Mouse (Mus musculus) gastrocnemius, postnatal 10 days (tissue): Measurements from ENCODE around the gene Rassf4. TPM values are rescaled to one million over a fixed set of nuclear protein-coding genes. Genes with fewer than 3 reads are reported as not detected.
"Not testable (repeated sequence)": the region's sequence is repeated elsewhere in the genome, so short reads cannot be mapped to it uniquely, and the experiment has no call there.

Experiments used
- DNase-seq: peaks from one replicate; pipeline ENCODE4 v3.0.0; 2021; ENCODE audit warnings: mixed read lengths
- microRNA-seq, 2 experiments: library from miRNA; unstranded; fragments of <30 nt; microRNA quantifications; one replicate each; pipeline ENCODE4 v1.2.0; 2021
- total RNA-seq, 2 experiments: library from RNA; stranded (reverse); gene quantifications; 2 replicates each; pipeline ENCODE4 v1.2.3; 2021

Rassf4 gene
- total RNA-seq, 2 experiments from 2014 or later: 8.0 to 10.5 TPM

DNA sequence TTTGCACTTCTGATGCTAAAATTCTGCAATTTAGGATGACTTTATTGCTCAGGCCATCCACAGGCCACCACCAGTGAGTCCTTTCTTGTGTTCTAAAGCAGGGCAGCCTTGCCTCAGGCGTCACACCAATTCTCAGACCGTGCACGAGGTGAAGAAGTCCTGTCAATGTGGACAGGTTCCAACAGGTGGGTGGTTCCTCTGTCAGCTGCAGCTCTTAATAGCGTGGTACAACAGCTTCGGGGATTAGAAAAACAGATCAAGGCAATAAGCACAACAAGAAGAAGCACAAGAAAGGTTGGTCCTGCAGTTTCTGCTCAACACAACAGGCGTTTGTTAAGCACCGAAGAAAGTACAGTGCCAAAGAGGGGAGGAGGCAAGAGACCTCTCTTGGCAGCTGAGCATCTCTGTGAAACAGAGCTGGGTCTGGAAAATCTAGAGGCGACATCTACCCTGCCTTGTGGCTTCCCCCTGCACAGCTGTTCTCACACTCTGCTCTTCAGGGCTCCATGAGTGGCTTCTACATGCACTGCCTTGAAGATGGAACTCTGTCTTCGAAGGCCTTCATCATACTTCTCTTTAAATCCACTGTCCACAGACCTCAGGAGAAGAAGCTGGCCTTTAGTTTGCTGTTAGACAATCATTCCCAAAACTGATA lies 37.0 kb downstream of the Rassf4 start:
- no peak for DNase-seq

DNA sequence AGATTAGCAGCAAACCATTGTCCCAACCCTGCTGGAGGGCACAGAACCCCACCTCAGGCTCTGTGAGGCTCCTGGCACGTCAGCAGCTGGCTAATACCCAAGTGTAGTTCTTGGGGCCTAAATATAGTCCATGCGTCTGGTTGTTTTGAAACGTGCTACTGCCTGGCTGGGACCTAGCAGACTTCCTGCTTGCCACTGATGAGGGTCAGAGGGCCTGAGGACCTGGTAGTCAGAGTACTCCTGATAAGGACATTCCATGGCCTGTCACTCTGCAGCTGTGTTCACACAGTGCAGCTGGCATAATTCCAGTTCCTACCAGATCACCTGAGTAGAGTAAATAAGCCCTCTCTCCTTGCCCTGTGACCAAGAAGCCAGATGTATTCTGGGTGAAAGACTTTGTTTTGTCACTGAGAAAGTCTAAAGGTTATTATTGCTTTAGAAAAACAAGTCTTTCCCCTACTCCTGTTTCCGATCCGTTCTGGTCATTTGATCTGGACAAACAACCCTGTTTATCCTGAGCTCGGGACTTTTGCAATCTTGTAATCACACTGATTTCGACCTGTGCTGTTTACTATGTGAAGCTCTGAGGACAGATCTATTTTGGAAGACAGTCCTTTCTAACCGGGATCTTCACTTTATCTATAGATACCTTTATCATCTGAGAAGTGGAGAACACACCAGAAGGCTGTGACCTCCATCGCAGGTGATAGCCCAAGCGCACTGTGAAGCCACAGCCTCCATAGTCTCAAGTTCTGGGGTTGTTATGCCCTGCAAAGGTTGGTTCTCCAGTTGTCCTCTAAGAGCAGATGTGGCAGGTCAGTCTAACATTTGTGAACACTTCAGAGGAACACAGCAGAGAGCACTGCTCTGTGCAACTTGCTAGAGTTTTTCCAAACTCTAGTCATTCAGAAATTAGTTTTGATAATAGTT lies 38.2 kb downstream of the Rassf4 start:
- DNase-seq: peak; percentile 51

DNA sequence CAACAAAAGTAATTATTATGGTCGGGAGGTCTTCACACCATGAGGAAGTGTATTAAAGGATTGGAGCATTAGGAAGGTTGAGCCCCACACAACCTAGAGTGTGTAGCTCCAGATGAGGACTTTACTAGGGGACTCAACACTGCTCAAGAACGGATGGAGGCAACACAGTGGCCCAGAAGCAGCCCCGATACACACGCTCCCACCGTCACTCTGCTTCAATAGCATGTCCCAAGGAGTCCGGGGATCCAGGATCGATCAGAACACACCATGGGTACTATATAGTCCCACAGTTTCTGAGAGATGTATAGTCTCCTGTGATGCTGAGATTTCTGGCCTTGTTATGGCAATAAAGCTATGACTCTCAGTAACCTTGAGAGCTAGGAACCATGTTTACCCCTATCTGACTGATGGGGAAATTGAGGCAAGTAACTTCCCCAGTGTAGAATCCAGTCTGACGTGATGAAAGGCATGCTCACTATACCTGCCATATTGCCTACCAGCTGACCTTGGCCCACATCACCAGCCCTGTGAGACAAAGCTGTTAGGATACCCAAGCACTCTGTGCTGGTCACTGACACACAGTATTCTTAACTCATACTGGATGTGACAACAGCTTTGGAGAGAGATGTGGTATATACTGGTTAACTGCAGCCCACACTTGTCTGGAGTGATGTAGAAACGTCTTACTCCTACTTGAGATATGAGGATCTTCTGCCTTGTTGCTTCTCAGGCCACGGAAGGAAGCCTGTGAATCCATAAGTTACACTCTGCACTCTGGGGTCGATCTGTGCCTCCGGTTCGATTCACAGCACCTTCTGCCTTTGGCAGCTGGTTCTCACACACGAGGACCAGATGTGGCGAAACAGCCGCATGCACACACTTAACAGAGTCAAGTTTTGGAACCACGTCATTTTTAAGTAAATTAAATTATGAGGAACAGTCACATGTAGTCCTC lies 39.7 kb downstream of the Rassf4 start:
- no peak for DNase-seq

DNA sequence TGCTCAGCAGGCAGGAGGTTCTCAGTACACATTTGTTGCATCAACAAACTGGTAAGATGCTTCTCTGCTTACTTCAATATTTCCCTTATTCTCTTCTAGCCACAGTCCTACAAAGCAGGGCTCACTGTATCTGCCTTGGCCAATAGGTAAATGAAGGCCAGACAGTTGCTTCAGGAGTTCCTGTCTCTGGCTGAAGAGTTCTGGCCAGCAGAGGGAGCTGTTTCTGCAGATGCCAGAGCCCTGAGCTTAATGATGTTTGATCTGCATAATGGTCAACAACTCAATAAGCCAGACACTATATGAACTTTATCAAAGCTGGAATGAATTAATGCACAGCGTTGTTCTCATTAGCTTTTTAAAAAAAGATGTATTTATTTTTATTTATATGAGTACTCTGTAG lies 41.6 kb downstream of the Rassf4 start:
- DNase-seq: peak; percentile 84

DNA sequence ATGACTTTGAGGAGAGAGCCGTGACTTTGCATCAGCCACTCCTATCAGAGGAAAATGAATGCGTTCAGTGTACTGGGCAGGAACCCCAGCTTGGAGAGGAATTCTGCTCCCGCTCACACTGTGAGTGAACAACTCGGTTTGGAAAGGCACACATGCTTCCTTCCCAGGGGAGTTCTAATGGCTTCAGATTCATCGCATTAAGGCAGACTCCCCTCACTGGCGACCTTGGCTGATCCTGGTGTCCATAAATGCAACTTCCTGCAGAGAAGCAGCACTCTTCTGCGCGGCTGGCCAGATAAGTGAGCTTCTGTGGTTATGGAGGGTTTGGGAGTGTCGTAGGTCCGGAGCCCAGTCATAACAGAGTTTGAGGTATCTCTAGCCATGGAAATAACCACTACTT lies 44.0 kb downstream of the Rassf4 start:
- DNase-seq: no peak

DNA sequence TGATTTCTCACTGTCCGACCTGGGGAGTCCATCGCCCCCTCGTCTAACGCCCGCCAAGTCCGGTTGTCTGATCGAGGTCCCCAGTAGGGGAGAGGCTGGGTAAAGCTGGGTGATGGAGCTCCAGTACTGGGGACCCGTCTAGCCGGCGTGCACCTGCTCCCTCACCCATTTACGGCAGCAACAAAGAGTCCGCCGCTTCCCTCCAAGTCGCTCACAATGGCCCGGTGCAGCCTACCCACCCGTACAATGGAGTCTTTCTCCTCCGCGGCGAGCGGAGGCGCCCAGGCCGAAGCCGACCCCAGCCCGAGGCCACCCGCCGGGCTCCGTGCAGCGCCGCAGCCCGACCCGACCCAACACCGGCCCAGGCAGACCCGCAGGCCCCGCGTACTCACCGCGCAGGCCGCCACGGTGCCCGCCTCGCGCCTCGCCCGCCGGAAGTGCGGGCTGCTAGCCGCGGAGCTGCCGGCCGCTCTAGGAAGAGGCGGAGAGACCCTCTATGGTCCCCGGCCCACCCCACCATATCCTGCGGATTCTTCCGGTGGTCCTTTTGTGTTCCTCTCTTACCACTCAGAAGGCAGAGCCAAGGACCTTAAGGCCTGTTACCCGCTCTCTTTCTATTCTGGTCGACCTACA lies 45.1 kb downstream of the Rassf4 start, which contains the start of gene Zfp422:
TSS of gene Zfp422 (minus strand) at position 461 of the 633 bp plus-strand sequence.
- peak; percentile 64 for DNase-seq

DNA sequence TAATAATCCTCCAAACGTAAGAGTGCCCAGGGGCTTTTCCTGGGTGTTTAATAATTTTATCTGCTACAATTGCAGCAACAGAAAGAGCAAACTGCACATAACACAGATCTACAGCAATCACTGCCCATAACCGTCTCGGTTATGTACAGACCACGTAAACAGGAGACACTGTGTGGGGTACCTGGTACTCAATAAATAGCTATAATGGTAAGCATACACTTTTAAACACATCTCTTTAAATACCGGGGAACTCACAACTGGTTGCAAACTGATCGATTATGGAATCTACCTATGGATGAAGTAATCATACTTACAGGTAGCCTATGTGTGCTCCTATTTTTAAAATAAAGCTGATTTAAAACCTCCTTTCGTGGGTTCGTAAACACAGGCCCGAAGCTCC lies 45.7 kb downstream of the Rassf4 start:
- DNase-seq: no peak

DNA sequence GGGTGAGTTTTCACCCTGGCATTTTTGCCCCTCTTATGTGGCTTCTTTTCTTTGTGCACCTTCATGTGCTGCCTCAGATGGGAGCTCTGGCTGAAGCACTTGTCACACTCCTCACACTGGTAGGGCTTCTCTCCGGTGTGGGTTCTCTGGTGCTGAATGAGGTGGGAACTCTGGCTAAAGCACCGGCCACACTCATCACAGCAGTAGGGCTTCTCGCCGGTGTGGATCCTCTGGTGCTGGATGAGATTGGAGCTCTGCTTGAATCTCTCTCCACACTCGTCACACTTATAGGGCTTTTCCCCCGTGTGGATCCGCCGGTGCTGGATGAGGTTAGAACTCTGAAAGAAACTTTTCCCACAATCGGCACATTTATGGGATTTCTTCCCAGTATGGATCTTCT lies 47.3 kb downstream of the Rassf4 start:
- not testable (repeated sequence) for DNase-seq

DNA sequence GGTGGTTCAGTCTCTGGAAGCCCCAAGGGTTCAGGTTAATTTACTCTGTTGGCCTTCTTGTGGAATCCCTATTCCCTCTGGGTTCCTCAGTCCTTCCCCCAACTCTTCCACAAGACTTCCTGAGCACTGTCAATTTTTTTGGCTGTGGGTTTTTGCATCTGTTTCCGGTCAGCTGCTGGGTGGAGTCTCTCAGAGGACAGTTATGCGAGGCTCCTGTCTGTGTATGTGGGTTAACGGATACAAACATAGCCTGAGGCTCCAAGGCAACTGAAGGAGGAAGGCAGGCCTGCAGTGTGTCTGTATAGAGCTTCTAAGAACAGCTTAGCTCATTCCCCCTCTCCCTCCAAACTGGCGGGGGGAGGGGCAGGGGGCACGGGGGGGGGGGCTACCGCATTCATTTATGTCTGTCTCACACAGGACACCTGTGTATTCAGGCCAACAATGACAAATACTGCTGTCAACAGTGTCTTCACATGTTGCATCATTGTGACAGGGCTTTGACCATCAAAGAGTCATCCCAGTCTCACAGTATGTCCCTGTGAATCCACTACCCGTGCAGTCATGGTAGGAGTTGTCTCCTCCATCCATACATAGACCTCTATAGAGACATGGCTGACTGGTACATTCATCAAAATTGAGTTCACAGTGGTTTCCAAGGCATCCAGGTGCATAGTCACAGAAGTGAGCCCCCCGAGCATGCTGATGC lies 52.3 kb downstream of the Rassf4 start:
- no peak for DNase-seq

DNA sequence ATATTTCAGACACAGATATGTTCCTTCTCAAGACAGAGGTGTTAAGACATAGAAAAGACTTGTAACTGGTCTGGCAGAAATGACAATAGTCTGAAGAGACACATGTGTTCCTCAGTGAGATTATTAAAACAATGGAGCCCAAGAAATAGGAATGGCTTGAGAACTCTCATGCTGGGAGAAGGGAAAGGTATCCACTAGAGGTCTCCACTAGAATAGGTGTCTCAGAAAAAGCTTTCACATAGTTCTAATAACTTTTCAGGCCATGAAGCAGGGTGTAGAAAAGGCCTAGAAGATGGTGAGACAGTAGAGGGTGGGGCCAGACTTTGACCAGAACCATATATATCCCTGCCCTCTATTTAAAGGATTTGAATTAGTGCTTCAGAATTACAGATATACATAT lies 55.7 kb downstream of the Rassf4 start:
- no peak for DNase-seq

DNA sequence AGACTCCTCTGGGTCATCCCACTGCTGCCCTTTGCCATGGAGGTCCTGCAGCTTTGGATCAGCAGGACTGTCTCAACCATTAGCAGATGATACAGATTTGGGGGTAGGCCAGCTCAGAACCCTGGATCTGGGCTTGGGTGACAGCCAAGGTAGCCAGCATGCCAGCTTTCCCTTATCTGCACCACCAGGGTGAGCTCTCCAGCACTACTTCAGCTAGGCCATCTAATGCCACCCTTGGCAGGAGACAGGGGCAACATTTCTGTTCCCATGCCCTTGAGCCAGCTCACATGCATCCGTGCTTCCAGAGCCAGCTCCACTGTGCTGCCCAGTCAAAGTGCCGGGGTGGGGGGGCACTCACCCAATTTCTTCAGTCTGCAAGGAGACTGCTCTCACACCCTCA lies 58.0 kb downstream of the Rassf4 start:
- DNase-seq: no peak

DNA sequence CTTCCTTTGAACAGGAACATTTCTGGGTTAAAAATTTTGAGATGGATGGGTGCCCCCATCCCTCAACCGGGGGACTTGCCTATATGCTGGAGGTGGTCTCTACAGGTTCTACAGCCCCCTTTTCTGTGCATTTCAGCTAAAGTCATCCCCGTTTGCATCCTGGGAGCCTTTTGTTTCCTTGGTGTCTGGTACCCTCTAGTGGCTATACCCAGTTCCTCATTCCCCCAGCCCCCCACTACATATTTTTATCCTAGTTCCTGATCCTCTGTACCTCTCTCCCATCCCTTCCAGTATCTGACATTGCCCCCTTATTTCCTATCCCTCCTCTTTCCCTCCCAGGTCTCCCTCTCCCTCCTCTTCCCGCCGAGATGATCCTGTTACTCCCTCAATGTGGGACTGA lies 66.5 kb downstream of the Rassf4 start:
- DNase-seq: no peak

DNA sequence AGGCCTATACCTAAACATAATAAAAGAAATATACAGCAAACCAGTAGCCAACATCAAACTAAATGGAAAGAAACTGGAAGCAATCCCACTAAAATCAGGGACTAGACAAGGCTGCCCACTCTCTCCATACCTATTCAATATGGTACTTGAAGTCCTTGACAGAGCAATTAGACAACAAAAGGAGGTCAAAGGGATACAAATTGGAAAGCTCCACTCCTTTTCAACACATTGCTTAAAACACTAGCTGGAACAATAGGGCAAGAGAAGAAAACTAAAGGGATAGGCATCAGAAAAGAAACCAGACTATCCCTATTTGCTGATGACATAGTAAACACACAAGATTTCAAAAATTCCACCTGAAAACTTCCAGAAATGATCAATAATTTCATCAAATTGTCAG lies 72.8 kb downstream of the Rassf4 start:
- DNase-seq: not testable (repeated sequence)

DNA sequence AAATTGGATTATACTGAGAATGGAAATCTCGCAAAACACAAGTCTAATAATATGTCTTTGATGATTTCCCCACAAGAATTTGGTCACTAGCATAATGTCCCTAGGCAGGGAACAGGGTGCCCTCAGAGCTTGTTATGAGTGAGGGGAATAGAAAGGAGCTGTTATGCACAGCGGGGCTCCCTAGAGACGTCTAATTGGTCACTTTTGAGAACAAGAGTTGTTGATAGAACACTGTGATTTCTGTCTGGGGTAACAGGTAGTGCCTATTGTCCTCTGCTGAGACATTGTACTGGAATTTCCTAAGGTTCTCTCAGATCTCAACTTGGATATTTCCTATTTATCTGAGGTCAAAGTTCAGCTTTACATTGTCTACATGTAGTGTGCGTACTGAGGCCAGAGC lies 89.7 kb downstream of the Rassf4 start, which contains the start of gene Olfr215:
TSS of gene Olfr215 (minus strand) at position 101 of the 400 bp plus-strand sequence.
- DNase-seq: no peak

Small RNA genes lying within 50 kb of the gene (microRNA-seq; reads per million reads assigned to microRNA genes)
- gene Mir7043: 0.32 to 0.50 reads per million in 2 experiments

Other genes with a start within 250 kb of the Rassf4 start
- gene Alox5, start 212.8 kb downstream of the Rassf4 start, total RNA-seq: 1 to 10 TPM; 1.9 to 2.7 TPM
- gene Olfr211, start 184.9 kb downstream of the Rassf4 start, total RNA-seq: not detected
- not detected for gene Olfr212, start 167.4 kb downstream of the Rassf4 start, total RNA-seq
- gene Olfr213, start 135.5 kb downstream of the Rassf4 start, total RNA-seq: not detected
- gene Gm5580, start 122.8 kb downstream of the Rassf4 start, total RNA-seq: 1 to 10 TPM; 1.5 to 1.7 TPM
- not detected for gene Olfr214, start 119.7 kb downstream of the Rassf4 start, total RNA-seq
- not detected for gene Olfr215, start 89.8 kb downstream of the Rassf4 start, total RNA-seq
- 10 to 100 TPM; 19.5 to 19.8 TPM for gene Zfp422, start 45.0 kb downstream of the Rassf4 start, total RNA-seq
- 10 to 100 TPM in 1 of 2 experiments, 1 to 10 TPM in 1; 6.2 to 28.1 TPM for gene Depp1, start 23.3 kb downstream of the Rassf4 start, total RNA-seq
- under 1 TPM; 0.16 to 0.23 TPM for gene Tmem72, start 43.0 kb upstream of the Rassf4 start, total RNA-seq